Mouse (Mus musculus) stomach, embryonic 15.5 days (tissue): ENCODE measurements around the gene Scp2. TPM values are rescaled to one million over a fixed set of nuclear protein-coding genes. Genes with fewer than 3 reads are reported as not detected.
"Not testable (repeated sequence)": the region's sequence is repeated elsewhere in the genome, so short reads cannot be mapped to it uniquely, and the experiment has no call there.

Experiments used
- ATAC-seq: fragments of 200-750 bp; cut with Nextera tagmentation; 2 replicates; pipeline ENCODE4 v1.8.0; 2017; ENCODE audit warnings: low read depth, moderate number of reproducible peaks, moderate TSS enrichment; ENCODE audit not compliant: insufficient read depth, low FRiP score
- H3K27ac ChIP-seq: fragments of 300-500 bp; sonication (generic); 2 replicates; pipeline ENCODE4 v1.5.1; 2015; ENCODE audit warnings: mild to moderate bottlenecking, inconsistent platforms
- H3K27me3 ChIP-seq: fragments of 300-500 bp; sonication (generic); replicated peaks from 2 replicates; pipeline ENCODE4 v1.6.1; 2015; ENCODE audit warnings: inconsistent platforms
- H3K36me3 ChIP-seq: fragments of 300-500 bp; sonication (generic); 2 replicates; pipeline ENCODE4 v1.6.1; 2015; ENCODE audit warnings: inconsistent platforms
- H3K4me1 ChIP-seq: fragments of 300-500 bp; sonication (generic); 2 replicates; pipeline ENCODE4 v1.6.1; 2015; ENCODE audit warnings: inconsistent platforms
- H3K4me2 ChIP-seq: fragments of 300-500 bp; sonication (generic); 2 replicates; pipeline ENCODE4 v1.6.1; 2015; ENCODE audit warnings: mild to moderate bottlenecking, inconsistent platforms
- H3K4me3 ChIP-seq: fragments of 300-500 bp; sonication (generic); replicated peaks from 2 replicates; pipeline ENCODE4 v1.5.1; 2015; ENCODE audit warnings: inconsistent platforms
- H3K9ac ChIP-seq: fragments of 300-500 bp; sonication (generic); 2 replicates; pipeline ENCODE4 v1.6.1; 2015; ENCODE audit warnings: inconsistent platforms
- H3K9me3 ChIP-seq: fragments of 300-500 bp; sonication (generic); 2 replicates; pipeline ENCODE4 v1.6.1; 2016; ENCODE audit warnings: inconsistent platforms
- WGBS: fragments of 180-500 bp; shearing (Covaris S2); methylation state at CpG from one replicate; pipeline ENCODE4 v1.1.7; 2015; 5-methylcytosine and 5-hydroxymethylcytosine counted together
- polyA plus RNA-seq: library from polyadenylated mRNA; unstranded; fragments of >200 nt; fragmentation: Nextera tagmentation; extraction: Ambion mirVana; gene quantifications from 2 replicates; pipeline ENCODE4 v1.2.1, GENCODE M21; 2015

The Scp2 gene
- 232 and 240 TPM in 2 replicates for polyA plus RNA-seq

- no peak within 1 kb of the TSS for H3K9ac ChIP-seq
- H3K27me3 ChIP-seq = no peaks in the 10 kb centered on the region
- H3K4me1 ChIP-seq = no peaks in the 10 kb centered on the region
- WGBS = 80% methylated on average over 1 of the region's 1 CpGs
- H3K27ac ChIP-seq = no peak within 1 kb of the TSS
- no peaks in the 10 kb centered on the region for H3K9me3 ChIP-seq
- no peak for ATAC-seq
- H3K4me3 ChIP-seq = no peak within 1 kb of the TSS
- no peak within 1 kb of the TSS for H3K4me2 ChIP-seq
- no peaks in the 10 kb centered on the region for H3K36me3 ChIP-seq
These were observed at the start of gene Scp2 for GRCm38 (mm10) chr4:108144880-108145279. TSS of gene Scp2 (minus strand) at chr4:108144998.

- Histone ChIP-seq H3K9me3 (no peaks in the 10 kb centered on the region), H3K36me3 (no peaks in the 10 kb centered on the region), H3K4me1 (no peaks in the 10 kb centered on the region), H3K9ac (no peak overlapping the region), H3K27ac (no peak overlapping the region), H3K4me2 (no peak overlapping the region), H3K27me3 (no peaks in the 10 kb centered on the region), H3K4me3 (no peak overlapping the region)
- ATAC-seq = no peak
- WGBS = 74% methylated on average over 2 of the region's 2 CpGs
These were observed 48.1 kb upstream of the Scp2 start for GRCm38 (mm10) chr4:108192821-108193323.

GRCm38 (mm10) chr4:108182278-108182677 lies 37.5 kb upstream of the Scp2 start:
- ATAC-seq = no peak
- Histone ChIP-seq H3K4me1 (no peaks in the 10 kb centered on the region), H3K27me3 (no peaks in the 10 kb centered on the region), H3K9ac (no peak overlapping the region), H3K27ac (no peak overlapping the region), H3K4me2 (no peak overlapping the region), H3K9me3 (no peaks in the 10 kb centered on the region), H3K36me3 (no peaks in the 10 kb centered on the region), H3K4me3 (no peak overlapping the region)
- WGBS = 72% methylated on average over 1 of the region's 1 CpGs

GRCm38 (mm10) chr4:108168056-108168455 lies 23.3 kb upstream of the Scp2 start:
- Histone ChIP-seq H3K9ac (no peak overlapping the region), H3K4me1 (no peaks in the 10 kb centered on the region), H3K9me3 (no peaks in the 10 kb centered on the region), H3K4me3 (no peak overlapping the region), H3K4me2 (no peak overlapping the region), H3K27ac (no peak overlapping the region), H3K27me3 (no peaks in the 10 kb centered on the region), H3K36me3 (no peaks in the 10 kb centered on the region)
- WGBS = 76% methylated on average over 6 of the region's 6 CpGs
- no peak for ATAC-seq

- ATAC-seq = no peak
- H3K9me3 ChIP-seq = no peaks in the 10 kb centered on the region
- no peaks in the 10 kb centered on the region for H3K27me3 ChIP-seq
- H3K4me1 ChIP-seq = no peaks in the 10 kb centered on the region
- H3K36me3 ChIP-seq = no peaks in the 10 kb centered on the region
- no peak overlapping the region for H3K9ac ChIP-seq
- WGBS = 74% methylated on average over 4 of the region's 4 CpGs
- no peak overlapping the region for H3K4me2 ChIP-seq
- no peak overlapping the region for H3K27ac ChIP-seq
- no peak overlapping the region for H3K4me3 ChIP-seq
These were observed 22.1 kb upstream of the Scp2 start for GRCm38 (mm10) chr4:108166874-108167273.

- under 1% methylated on average over 43 of the region's 43 CpGs for WGBS
- ATAC-seq = peak; percentile 43; the same call in 1 of the 2 replicates
- H3K9ac ChIP-seq = peak within 1 kb of the TSS; percentile 62
These were observed 20.5 kb upstream of the Scp2 start, which contains the start of gene Echdc2 for GRCm38 (mm10) chr4:108165152-108165895. TSS of gene Echdc2 (plus strand) at chr4:108165437.

GRCm38 (mm10) chr4:108163291-108163690 lies 18.5 kb upstream of the Scp2 start:
- no peak overlapping the region for H3K4me2 ChIP-seq
- no peaks in the 10 kb centered on the region for H3K27me3 ChIP-seq
- H3K4me3 ChIP-seq = no peak overlapping the region
- 76% methylated on average over 3 of the region's 3 CpGs for whole genome bisulfite sequencing
- ATAC-seq = no peak
- no peaks in the 10 kb centered on the region for H3K9me3 ChIP-seq
- no peaks in the 10 kb centered on the region for H3K4me1 ChIP-seq
- H3K9ac ChIP-seq = no peak overlapping the region
- H3K27ac ChIP-seq = no peak overlapping the region
- no peaks in the 10 kb centered on the region for H3K36me3 ChIP-seq

More at GRCm38 (mm10) chr4:108165152-108165895, 20.5 kb upstream of the Scp2 start, which contains the start of gene Echdc2:
- Histone ChIP-seq H3K27me3 (no peaks in the 10 kb centered on the region), H3K4me1 (no peaks in the 10 kb centered on the region), H3K9me3 (no peaks in the 10 kb centered on the region), H3K27ac (no peak within 1 kb of the TSS), H3K4me2 (peak within 1 kb of the TSS; percentile 95), H3K36me3 (no peaks in the 10 kb centered on the region), H3K4me3 (peak within 1 kb of the TSS; percentile 66)

- H3K9ac ChIP-seq = no peak overlapping the region
- H3K4me2 ChIP-seq = no peak overlapping the region
- no peak for ATAC-seq
- H3K27ac ChIP-seq = no peak overlapping the region
- no peaks in the 10 kb centered on the region for H3K9me3 ChIP-seq
- no peaks in the 10 kb centered on the region for H3K4me1 ChIP-seq
- H3K4me3 ChIP-seq = no peak overlapping the region
- 88% methylated on average over 8 of the region's 8 CpGs for WGBS
- H3K27me3 ChIP-seq = no peaks in the 10 kb centered on the region
- no peaks in the 10 kb centered on the region for H3K36me3 ChIP-seq
These were observed 17.1 kb upstream of the Scp2 start for GRCm38 (mm10) chr4:108161936-108162335.

GRCm38 (mm10) chr4:108155141-108155540 lies 10.3 kb upstream of the Scp2 start:
- not testable (repeated sequence) for H3K4me3 ChIP-seq, H3K4me2 ChIP-seq, H3K9ac ChIP-seq, H3K27me3 ChIP-seq, H3K9me3 ChIP-seq, ATAC-seq, H3K36me3 ChIP-seq, H3K27ac ChIP-seq, H3K4me1 ChIP-seq
- WGBS = 71% methylated on average over 1 of the region's 1 CpGs

GRCm38 (mm10) chr4:108145554-108145953 lies 756 bp upstream of the Scp2 start:
- WGBS = 35% methylated on average over 3 of the region's 3 CpGs
- not testable (repeated sequence) for H3K4me1 ChIP-seq, H3K9ac ChIP-seq, H3K4me2 ChIP-seq, H3K4me3 ChIP-seq, ATAC-seq, H3K27ac ChIP-seq, H3K36me3 ChIP-seq, H3K9me3 ChIP-seq, H3K27me3 ChIP-seq

- Histone ChIP-seq H3K4me3 (no peak overlapping the region), H3K9me3 (no peaks in the 10 kb centered on the region), H3K36me3 (no peaks in the 10 kb centered on the region), H3K27ac (no peak overlapping the region), H3K9ac (no peak overlapping the region), H3K27me3 (no peaks in the 10 kb centered on the region), H3K4me1 (no peaks in the 10 kb centered on the region), H3K4me2 (no peak overlapping the region)
- ATAC-seq = no peak
These were observed 1.0 kb downstream of the Scp2 start for GRCm38 (mm10) chr4:108143778-108144177.

- not testable (repeated sequence) for ATAC-seq
These were observed 1.6 kb downstream of the Scp2 start for GRCm38 (mm10) chr4:108143178-108143577.

More at GRCm38 (mm10) chr4:108143178-108143577, 1.6 kb downstream of the Scp2 start:
- H3K9ac ChIP-seq, H3K27ac ChIP-seq, H3K36me3 ChIP-seq, H3K4me3 ChIP-seq, H3K4me2 ChIP-seq, H3K4me1 ChIP-seq, H3K9me3 ChIP-seq, H3K27me3 ChIP-seq: not testable (repeated sequence)
- WGBS = 75% methylated on average over 2 of the region's 2 CpGs
